Mouse (Mus musculus): ENCODE results near the gene Mrpl33. TPM values are rescaled to one million over a fixed set of nuclear protein-coding genes. Genes with fewer than 3 reads are reported as not detected.

Mrpl33 gene
- 137 TPM for polyA plus RNA-seq (2014; fragmentation: Illumina TruSeq; extraction: RNeasy Lipid Tissue Mini Kit (QIAGEN cat#74804); ENCODE audit: low read depth, low replicate concordance)

GRCm38 (mm10) chr5:31596481-31597429 lies at the start of gene Mrpl33:
Gene Mrpl33, plus strand, starts transcription at chr5:31596935.

GRCm38 (mm10) chr5:31696971-31697643 lies 100.4 kb downstream of the Mrpl33 start, which contains the start of gene Rbks:
Gene Rbks, minus strand, starts transcription at chr5:31697627.

GRCm38 (mm10) chr5:31697644-31698296 lies 101.0 kb downstream of the Mrpl33 start, which contains the start of gene Babam2:
Gene Babam2, plus strand, starts transcription at chr5:31697684.

Other genes starting within 250 kb of the Mrpl33 start
- 22.9 TPM for gene Zfp512, start 144.5 kb upstream of the Mrpl33 start, polyA plus RNA-seq (2014; fragmentation: Illumina TruSeq; extraction: RNeasy Lipid Tissue Mini Kit (QIAGEN cat#74804); ENCODE audit: low read depth, low replicate concordance)
- not detected for gene 4930548H24Rik, start 111.2 kb upstream of the Mrpl33 start, polyA plus RNA-seq (2014; fragmentation: Illumina TruSeq; extraction: RNeasy Lipid Tissue Mini Kit (QIAGEN cat#74804); ENCODE audit: low read depth, low replicate concordance)
- 17.8 TPM for gene Gpn1, start 102.2 kb upstream of the Mrpl33 start, polyA plus RNA-seq (2014; fragmentation: Illumina TruSeq; extraction: RNeasy Lipid Tissue Mini Kit (QIAGEN cat#74804); ENCODE audit: low read depth, low replicate concordance)
- 17.8 TPM for gene Slc4a1ap, start 69.9 kb upstream of the Mrpl33 start, polyA plus RNA-seq (2014; fragmentation: Illumina TruSeq; extraction: RNeasy Lipid Tissue Mini Kit (QIAGEN cat#74804); ENCODE audit: low read depth, low replicate concordance)
- 14.0 TPM for gene Supt7l, start 69.1 kb upstream of the Mrpl33 start, polyA plus RNA-seq (2014; fragmentation: Illumina TruSeq; extraction: RNeasy Lipid Tissue Mini Kit (QIAGEN cat#74804); ENCODE audit: low read depth, low replicate concordance)
- gene Rbks, start 100.7 kb downstream of the Mrpl33 start, polyA plus RNA-seq (2014; fragmentation: Illumina TruSeq; extraction: RNeasy Lipid Tissue Mini Kit (QIAGEN cat#74804); ENCODE audit: low read depth, low replicate concordance): 14.8 TPM
- 46.8 TPM for gene Babam2, start 100.7 kb downstream of the Mrpl33 start, polyA plus RNA-seq (2014; fragmentation: Illumina TruSeq; extraction: RNeasy Lipid Tissue Mini Kit (QIAGEN cat#74804); ENCODE audit: low read depth, low replicate concordance)